Mouse (Mus musculus) G1E (cell line): ENCODE results near the gene Kcnab1.

ENCODE experiments used
- CTCF ChIP-seq: IDR thresholded peaks from 2 replicates; pipeline ENCODE4 v1.5.1; 2012; ENCODE audit warnings: low read depth, low read length, inconsistent platforms, mixed read lengths
- GATA2 ChIP-seq: IDR thresholded peaks from 2 replicates; pipeline ENCODE4 v1.6.1; 2012; ENCODE audit warnings: low read depth, low read length, inconsistent platforms, borderline replicate concordance

DNA sequence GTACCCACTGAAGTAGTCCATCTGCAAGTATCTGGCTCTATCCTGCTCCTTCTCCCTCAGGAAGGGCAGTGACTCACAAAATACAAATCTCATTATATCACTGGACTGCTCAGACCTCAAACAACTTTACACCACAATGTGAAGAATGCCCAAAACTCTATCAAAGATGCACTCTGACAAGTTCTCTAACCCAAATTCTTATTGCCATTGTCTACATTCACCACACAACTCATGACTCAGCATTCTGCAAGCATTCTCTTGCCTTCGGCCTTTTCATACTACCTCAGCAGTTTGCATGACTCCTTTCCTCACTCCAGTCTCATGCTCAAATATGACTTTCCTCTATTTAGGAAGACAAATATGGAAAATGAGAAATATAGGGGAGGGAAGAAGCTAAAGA, 42.6 kb downstream of the Kcnab1 start:
- no peak for TF ChIP-seq CTCF
- TF ChIP-seq GATA2, result no peak
